Mouse (Mus musculus): ENCODE measurements around the gene Znhit6.

Znhit6 gene

GRCm38 (mm10) chr3:145608320-145608719, 32.3 kb downstream of the Znhit6 start:
- DNase-seq = no peak

- DNase-seq = no peak
Measured at GRCm38 (mm10) chr3:145612662-145613061, 36.7 kb downstream of the Znhit6 start.

- no peak for DNase-seq
Measured at GRCm38 (mm10) chr3:145613234-145613633, 37.2 kb downstream of the Znhit6 start.

- peak; percentile 50 for DNase-seq
Measured at GRCm38 (mm10) chr3:145614362-145615115, 38.5 kb downstream of the Znhit6 start.

GRCm38 (mm10) chr3:145618299-145618698, 42.3 kb downstream of the Znhit6 start:
- DNase-seq = no peak

- DNase-seq = no peak
Measured at GRCm38 (mm10) chr3:145619621-145620365, 43.8 kb downstream of the Znhit6 start.

GRCm38 (mm10) chr3:145621209-145621608, 45.2 kb downstream of the Znhit6 start:
- DNase-seq = no peak

GRCm38 (mm10) chr3:145623047-145623446, 47.0 kb downstream of the Znhit6 start:
- no peak for DNase-seq

- DNase-seq = no peak
Measured at GRCm38 (mm10) chr3:145624786-145625185, 48.8 kb downstream of the Znhit6 start.

- no peak for DNase-seq
Measured at GRCm38 (mm10) chr3:145625546-145625945, 49.5 kb downstream of the Znhit6 start.

GRCm38 (mm10) chr3:145626063-145626462, 50.1 kb downstream of the Znhit6 start:
- no peak for DNase-seq

- DNase-seq = peak; percentile 60
Measured at GRCm38 (mm10) chr3:145627830-145628229, 51.8 kb downstream of the Znhit6 start.

- DNase-seq = no peak
Measured at GRCm38 (mm10) chr3:145628643-145629042, 52.6 kb downstream of the Znhit6 start.

- DNase-seq = peak; percentile 90
Measured at GRCm38 (mm10) chr3:145632888-145633287, 56.9 kb downstream of the Znhit6 start.

GRCm38 (mm10) chr3:145634002-145634710, 58.2 kb downstream of the Znhit6 start:
- peak; percentile 91 for DNase-seq

GRCm38 (mm10) chr3:145640170-145640569, 64.2 kb downstream of the Znhit6 start:
- no peak for DNase-seq

GRCm38 (mm10) chr3:145640583-145640982, 64.6 kb downstream of the Znhit6 start:
- no peak for DNase-seq

GRCm38 (mm10) chr3:145641036-145641685, 65.2 kb downstream of the Znhit6 start:
- no peak for DNase-seq

- no peak for DNase-seq
Measured at GRCm38 (mm10) chr3:145641878-145642277, 65.9 kb downstream of the Znhit6 start.

- DNase-seq = peak; percentile 49
Measured at GRCm38 (mm10) chr3:145642861-145643260, 66.9 kb downstream of the Znhit6 start.

GRCm38 (mm10) chr3:145645463-145645862, 69.5 kb downstream of the Znhit6 start:
- no peak for DNase-seq

- DNase-seq = no peak
Measured at GRCm38 (mm10) chr3:145646009-145646408, 70.0 kb downstream of the Znhit6 start.

- no peak for DNase-seq
Measured at GRCm38 (mm10) chr3:145646666-145647065, 70.7 kb downstream of the Znhit6 start.
